8 mouse cellular contexts compared by ENCODE assay signal in the genomic region with DNA sequence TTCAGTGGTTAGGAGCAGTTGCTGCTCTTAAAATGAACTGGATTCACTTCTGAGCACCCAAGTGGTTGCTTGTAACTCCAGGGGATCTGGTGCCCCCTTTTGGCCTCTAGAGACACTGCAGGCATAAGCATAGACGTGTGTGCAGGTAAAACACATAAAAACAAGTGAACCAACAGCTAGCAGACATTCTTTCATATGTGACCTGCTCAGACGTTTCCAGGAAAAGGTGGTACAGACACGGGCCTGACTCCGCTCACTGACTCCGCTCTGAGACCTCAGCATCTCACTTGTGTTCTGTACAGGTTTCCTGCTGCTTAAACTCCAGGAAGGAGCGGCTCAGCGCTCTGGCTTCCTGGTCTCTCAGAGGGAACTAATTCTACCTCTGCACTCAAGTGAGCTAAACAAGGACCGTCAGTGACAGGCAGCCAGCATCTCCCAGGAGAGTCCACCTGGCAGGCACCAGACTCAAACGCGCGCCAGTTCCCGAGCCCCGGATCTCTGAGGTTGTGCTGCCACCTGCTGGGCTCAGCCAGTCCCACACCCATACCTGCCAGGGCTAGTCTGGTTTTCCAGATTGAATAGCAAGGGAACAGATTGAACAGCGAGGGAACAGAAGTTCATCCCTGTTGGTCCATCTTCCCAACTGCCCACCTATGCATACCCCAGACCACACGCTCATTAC. TPM values are rescaled to one million over a fixed set of nuclear protein-coding genes. Genes with fewer than 3 reads are reported as not detected.
DNase-seq lines count a peak whose midpoint lies in the region; ATAC-seq and TF ChIP-seq lines count a peak whose summit lies in the region.

No protein-coding gene starts in this region.

- DNase-seq in c-Kit-positive CD71-positive TER-119-negative erythroid progenitor cells, embryonic 14.5 days (ENCODE audit: low read depth), result peak; percentile 79
- DNase-seq in heart, postnatal 0 days (ENCODE audit: low spot score), result peak; percentile 51
- DNase-seq in kidney, postnatal 4 days, result peak; percentile 91 to 92
- peak; percentile 92 for DNase-seq in liver, postnatal 0 days

- H3K27ac ChIP-seq in forebrain, embryonic 12.5 days, result no peak overlapping the region
- no peak overlapping the region for H3K27ac ChIP-seq in heart, postnatal 0 days (ENCODE audit: low read depth)
- H3K27ac ChIP-seq in liver, postnatal 0 days (ENCODE audit: low read depth), result no peak overlapping the region; the same call in 1 of the 2 replicates
- no peak overlapping the region for H3K27ac ChIP-seq in neural tube, embryonic 14.5 days (ENCODE audit: low read depth, low read length)
- no peak overlapping the region for H3K27ac ChIP-seq in testis, adult 2 months (ENCODE audit: control insufficient read depth, insufficient read depth, low read depth, low read length)

- H3K4me1 ChIP-seq in forebrain, embryonic 12.5 days, result peaks cover 5% of the 10 kb centered on the region; the same call in 1 of the 2 replicates
- H3K4me1 ChIP-seq in heart, postnatal 0 days (ENCODE audit: control insufficient read depth, insufficient read depth), result peaks cover 3% of the 10 kb centered on the region; the same call in 1 of the 2 replicates
- peaks cover 4% of the 10 kb centered on the region; the same call in 1 of the 2 replicates for H3K4me1 ChIP-seq in liver, postnatal 0 days (ENCODE audit: insufficient read depth)
- H3K4me1 ChIP-seq in neural tube, embryonic 14.5 days (ENCODE audit: control insufficient read depth, insufficient read depth, low read length), result 0 out of 2 replicates have a peak, but pooled peaks cover 6% of the 10 kb centered on the region
- H3K4me1 ChIP-seq in testis, adult 2 months (ENCODE audit: control insufficient read depth, insufficient read depth, low read length), result peaks cover 3% of the 10 kb centered on the region

- H3K4me3 ChIP-seq in forebrain, embryonic 12.5 days (replicated peaks), result peak overlapping the region; percentile 25
- H3K4me3 ChIP-seq in heart, postnatal 0 days (ENCODE audit: low read depth, low read length), result peak overlapping the region; percentile 28
- H3K4me3 ChIP-seq in liver, postnatal 0 days (ENCODE audit: low read depth, low read length), result peak overlapping the region; percentile 50
- no peak overlapping the region for H3K4me3 ChIP-seq in neural tube, embryonic 14.5 days (ENCODE audit: low read depth, low read length)
- H3K4me3 ChIP-seq in testis, adult 2 months (ENCODE audit: control insufficient read depth, low read depth, low read length), result peak overlapping the region; percentile 67

- H3K9ac ChIP-seq in forebrain, embryonic 12.5 days, result no peak overlapping the region
- H3K9ac ChIP-seq in heart, postnatal 0 days (replicated peaks; ENCODE audit: low read depth, low read length), result no peak overlapping the region
- peak overlapping the region; percentile 50; the same call in 1 of the 2 replicates for H3K9ac ChIP-seq in liver, postnatal 0 days (replicated peaks)
- no peak overlapping the region for H3K9ac ChIP-seq in neural tube, embryonic 14.5 days (replicated peaks; ENCODE audit: low read depth, low read length)

- no peaks in the 10 kb centered on the region for H3K27me3 ChIP-seq in forebrain, embryonic 12.5 days
- H3K27me3 ChIP-seq in heart, postnatal 0 days (ENCODE audit: control insufficient read depth, insufficient read depth, low read length), result no peaks in the 10 kb centered on the region
- H3K27me3 ChIP-seq in liver, postnatal 0 days (ENCODE audit: insufficient read depth, low read length), result no peaks in the 10 kb centered on the region
- no peaks in the 10 kb centered on the region for H3K27me3 ChIP-seq in neural tube, embryonic 14.5 days (ENCODE audit: control insufficient read depth, insufficient read depth, low read length)
- H3K27me3 ChIP-seq in testis, adult 2 months (ENCODE audit: control insufficient read depth, insufficient read depth, low read length), result no peaks in the 10 kb centered on the region

- TF ChIP-seq EP300 in heart, postnatal 0 days (IDR thresholded peaks at IDR 0.05; ENCODE audit: low read depth), result no peak
- no peak for TF ChIP-seq EP300 in liver, postnatal 0 days (IDR thresholded peaks at IDR 0.05; ENCODE audit: low read depth)

- H3K4me2 ChIP-seq in forebrain, embryonic 12.5 days, result peak overlapping the region; percentile 59
- H3K4me2 ChIP-seq in heart, postnatal 0 days (ENCODE audit: low read depth, low read length), result peak overlapping the region; percentile 62
- peak overlapping the region; percentile 96 for H3K4me2 ChIP-seq in liver, postnatal 0 days (ENCODE audit: low read depth, low read length)
- H3K4me2 ChIP-seq in neural tube, embryonic 14.5 days (ENCODE audit: low read depth, low read length), result peak overlapping the region; percentile 44

- TF ChIP-seq CTCF in heart, postnatal 0 days (IDR thresholded peaks at IDR 0.05; ENCODE audit: low read depth), result peak; percentile 89
- peak; percentile 95 for TF ChIP-seq CTCF in liver, postnatal 0 days (IDR thresholded peaks at IDR 0.05; ENCODE audit: low read depth)
- TF ChIP-seq CTCF in testis, adult 2 months (IDR thresholded peaks at IDR 0.05; ENCODE audit: control insufficient read depth, insufficient read depth, insufficient replicate concordance, low read depth, low read length), result peak; percentile 73

- H3K9me3 ChIP-seq in forebrain, embryonic 12.5 days, result no peaks in the 10 kb centered on the region
- no peaks in the 10 kb centered on the region for H3K9me3 ChIP-seq in heart, postnatal 0 days (replicated peaks; ENCODE audit: control insufficient read depth, low read length)
- H3K9me3 ChIP-seq in liver, postnatal 0 days (ENCODE audit: low read length), result no peaks in the 10 kb centered on the region
- no peaks in the 10 kb centered on the region for H3K9me3 ChIP-seq in neural tube, embryonic 14.5 days (ENCODE audit: control insufficient read depth, low read length)

- 6% methylated on average over 15 of the region's 15 CpGs for WGBS in forebrain, embryonic 12.5 days
- WGBS in heart, postnatal 0 days, result 7% methylated on average over 15 of the region's 15 CpGs
- 8% methylated on average over 15 of the region's 15 CpGs for WGBS in liver, postnatal 0 days (ENCODE audit: insufficient replicate concordance)
- WGBS in neural tube, embryonic 14.5 days, result 8% methylated on average over 15 of the region's 15 CpGs

- TF ChIP-seq POLR2A in testis, adult 2 months (IDR thresholded peaks at IDR 0.05; ENCODE audit: control insufficient read depth, low read depth, low read length), result no peak

- peaks cover 18% of the 10 kb centered on the region for H3K36me3 ChIP-seq in forebrain, embryonic 12.5 days (replicated peaks)
- no peaks in the 10 kb centered on the region; the same call in 1 of the 2 replicates for H3K36me3 ChIP-seq in heart, postnatal 0 days (replicated peaks; ENCODE audit: control insufficient read depth, insufficient read depth, low read length)
- H3K36me3 ChIP-seq in liver, postnatal 0 days (replicated peaks; ENCODE audit: insufficient read depth, low read length), result peaks cover 2% of the 10 kb centered on the region; the same call in 1 of the 2 replicates
- H3K36me3 ChIP-seq in neural tube, embryonic 14.5 days (ENCODE audit: control insufficient read depth, insufficient read depth, low read length), result peaks cover 8% of the 10 kb centered on the region; the same call in 1 of the 2 replicates
- peaks cover 2% of the 10 kb centered on the region for H3K36me3 ChIP-seq in testis, adult 2 months (ENCODE audit: control insufficient read depth, insufficient read depth, low read length)

- ATAC-seq in CD4-positive, CD25-positive, alpha-beta regulatory T cell, adult 4 months, result peak; percentile 96
- ATAC-seq in forebrain, embryonic 12.5 days (ENCODE audit: low FRiP score), result peak; percentile 84
- peak; percentile 85 for ATAC-seq in heart, postnatal 0 days (ENCODE audit: insufficient read depth, low read depth)
- ATAC-seq in liver, postnatal 0 days, result peak; percentile 97
- peak; percentile 90 for ATAC-seq in neural tube, embryonic 14.5 days (ENCODE audit: low read depth)

RNA-seq across cellular contexts. Expression of gene Gm14137, which starts 14.9 kb away (rescaled TPM):
- under 1 TPM; 0.38 to 0.57 TPM for polyA plus RNA-seq in CD4-positive, CD25-positive, alpha-beta regulatory T cell, adult 4 months (2017; shearing (Covaris generic))
- 1.0 and 1.5 TPM in 2 replicates for polyA plus RNA-seq in forebrain, embryonic 12.5 days (2016; fragmentation: Nextera tagmentation; extraction: Ambion mirVana)
- total RNA-seq in heart, postnatal 0 days (2014; rRNA removed; ENCODE audit: low replicate concordance), result not detected in 2 replicates
- 0.07 and 0.12 TPM in 2 replicates for polyA plus RNA-seq in heart, postnatal 0 days (2015; fragmentation: Nextera tagmentation; extraction: Ambion mirVana)
- polyA plus RNA-seq in liver, postnatal 0 days (2015; fragmentation: Nextera tagmentation; extraction: Ambion mirVana), result 0.06 and 0.08 TPM in 2 replicates
- polyA plus RNA-seq in neural tube, embryonic 14.5 days (2014; fragmentation: Nextera tagmentation; extraction: Ambion mirVana), result 0.36 and 0.78 TPM in 2 replicates
- 4.7 and 4.8 TPM in 2 replicates for polyA plus RNA-seq in testis, adult 2 months (2012; rRNA removed)

RNA-seq across cellular contexts. Expression of gene Zfyve19, which starts 19.2 kb away (rescaled TPM):
- polyA plus RNA-seq in CD4-positive, CD25-positive, alpha-beta regulatory T cell, adult 4 months (2017; shearing (Covaris generic)), result 10 to 100 TPM; 54.5 to 71.7 TPM
- 45.9 and 51.1 TPM in 2 replicates for polyA plus RNA-seq in forebrain, embryonic 12.5 days (2016; fragmentation: Nextera tagmentation; extraction: Ambion mirVana)
- total RNA-seq in heart, postnatal 0 days (2014; rRNA removed; ENCODE audit: low replicate concordance), result 17.7 and 26.4 TPM in 2 replicates
- 26.9 and 27.3 TPM in 2 replicates for polyA plus RNA-seq in heart, postnatal 0 days (2015; fragmentation: Nextera tagmentation; extraction: Ambion mirVana)
- 15.5 and 18.4 TPM in 2 replicates for polyA plus RNA-seq in liver, postnatal 0 days (2015; fragmentation: Nextera tagmentation; extraction: Ambion mirVana)
- polyA plus RNA-seq in neural tube, embryonic 14.5 days (2014; fragmentation: Nextera tagmentation; extraction: Ambion mirVana), result 57.9 and 62.4 TPM in 2 replicates
- polyA plus RNA-seq in testis, adult 2 months (2012; rRNA removed), result 34.5 and 38.7 TPM in 2 replicates

RNA-seq across cellular contexts. Expression of gene Dnajc17, which starts 19.4 kb away (rescaled TPM):
- polyA plus RNA-seq in CD4-positive, CD25-positive, alpha-beta regulatory T cell, adult 4 months (2017; shearing (Covaris generic)), result 10 to 100 TPM; 16.0 to 16.6 TPM
- 26.0 and 26.7 TPM in 2 replicates for polyA plus RNA-seq in forebrain, embryonic 12.5 days (2016; fragmentation: Nextera tagmentation; extraction: Ambion mirVana)
- total RNA-seq in heart, postnatal 0 days (2014; rRNA removed; ENCODE audit: low replicate concordance), result 8.4 and 18.7 TPM in 2 replicates
- polyA plus RNA-seq in heart, postnatal 0 days (2015; fragmentation: Nextera tagmentation; extraction: Ambion mirVana), result 8.8 and 9.1 TPM in 2 replicates
- polyA plus RNA-seq in liver, postnatal 0 days (2015; fragmentation: Nextera tagmentation; extraction: Ambion mirVana), result 4.3 and 4.6 TPM in 2 replicates
- polyA plus RNA-seq in neural tube, embryonic 14.5 days (2014; fragmentation: Nextera tagmentation; extraction: Ambion mirVana), result 22.5 and 24.0 TPM in 2 replicates
- polyA plus RNA-seq in testis, adult 2 months (2012; rRNA removed), result 3.7 and 3.8 TPM in 2 replicates

RNA-seq across cellular contexts. Expression of gene Gchfr, which starts 21.6 kb away (rescaled TPM):
- not detected for polyA plus RNA-seq in CD4-positive, CD25-positive, alpha-beta regulatory T cell, adult 4 months (2017; shearing (Covaris generic))
- polyA plus RNA-seq in forebrain, embryonic 12.5 days (2016; fragmentation: Nextera tagmentation; extraction: Ambion mirVana), result 2.2 and 2.3 TPM in 2 replicates
- total RNA-seq in heart, postnatal 0 days (2014; rRNA removed; ENCODE audit: low replicate concordance), result 1.5 and 12.0 TPM in 2 replicates
- polyA plus RNA-seq in heart, postnatal 0 days (2015; fragmentation: Nextera tagmentation; extraction: Ambion mirVana), result 5.6 and 5.7 TPM in 2 replicates
- 263 and 271 TPM in 2 replicates for polyA plus RNA-seq in liver, postnatal 0 days (2015; fragmentation: Nextera tagmentation; extraction: Ambion mirVana)
- polyA plus RNA-seq in neural tube, embryonic 14.5 days (2014; fragmentation: Nextera tagmentation; extraction: Ambion mirVana), result 1.6 and 1.8 TPM in 2 replicates
- polyA plus RNA-seq in testis, adult 2 months (2012; rRNA removed), result 6.4 and 11.9 TPM in 2 replicates

RNA-seq across cellular contexts. Expression of gene Rmdn3, which starts 32.3 kb away (rescaled TPM):
- polyA plus RNA-seq in CD4-positive, CD25-positive, alpha-beta regulatory T cell, adult 4 months (2017; shearing (Covaris generic)), result 10 to 100 TPM; 15.9 to 20.8 TPM
- polyA plus RNA-seq in forebrain, embryonic 12.5 days (2016; fragmentation: Nextera tagmentation; extraction: Ambion mirVana), result 43.6 and 48.7 TPM in 2 replicates
- 17.0 and 24.2 TPM in 2 replicates for total RNA-seq in heart, postnatal 0 days (2014; rRNA removed; ENCODE audit: low replicate concordance)
- 14.4 and 14.6 TPM in 2 replicates for polyA plus RNA-seq in heart, postnatal 0 days (2015; fragmentation: Nextera tagmentation; extraction: Ambion mirVana)
- polyA plus RNA-seq in liver, postnatal 0 days (2015; fragmentation: Nextera tagmentation; extraction: Ambion mirVana), result 37.0 and 39.0 TPM in 2 replicates
- polyA plus RNA-seq in neural tube, embryonic 14.5 days (2014; fragmentation: Nextera tagmentation; extraction: Ambion mirVana), result 44.6 and 46.4 TPM in 2 replicates
- 9.2 and 10.7 TPM in 2 replicates for polyA plus RNA-seq in testis, adult 2 months (2012; rRNA removed)

Comparison
In these comparisons a context has a peak if more than half of its experiments do, and no peak if none do; other contexts are left out.
1. H3K4me2 ChIP-seq: peak in every context shown above with its lines; median percentile 96 in liver, postnatal 0 days; 62 in heart, postnatal 0 days; 59 in forebrain, embryonic 12.5 days; 44 in neural tube, embryonic 14.5 days.